Mouse (Mus musculus) MEL-GATA-1-ER (cell line): Measurements from ENCODE around the gene H2-Q7.
"Not testable (repeated sequence)": the region's sequence is repeated elsewhere in the genome, so short reads cannot be mapped to it uniquely, and the experiment has no call there.

Source experiments
- DNase-seq: peaks from one replicate; pipeline ENCODE4 v3.0.0-alpha.2; 2012; ENCODE audit warnings: low read depth; ENCODE audit errors: extremely low read depth

The H2-Q7 gene

GRCm38 (mm10) chr17:35435577-35435976, 3.4 kb upstream of the H2-Q7 start:
- not testable (repeated sequence) for DNase-seq

- not testable (repeated sequence) for DNase-seq
Observed at GRCm38 (mm10) chr17:35437386-35437936, 1.5 kb upstream of the H2-Q7 start.

GRCm38 (mm10) chr17:35438395-35438794, 560 bp upstream of the H2-Q7 start:
- not testable (repeated sequence) for DNase-seq

GRCm38 (mm10) chr17:35439295-35439747, 366 bp downstream of the H2-Q7 start:
- not testable (repeated sequence) for DNase-seq

GRCm38 (mm10) chr17:35439925-35440645, 1.1 kb downstream of the H2-Q7 start:
- DNase-seq, result not testable (repeated sequence)

- not testable (repeated sequence) for DNase-seq
Observed at GRCm38 (mm10) chr17:35442376-35442775, 3.4 kb downstream of the H2-Q7 start.

GRCm38 (mm10) chr17:35444510-35444909, 5.6 kb downstream of the H2-Q7 start:
- DNase-seq, result not testable (repeated sequence)

GRCm38 (mm10) chr17:35458247-35458646, 19.3 kb downstream of the H2-Q7 start:
- not testable (repeated sequence) for DNase-seq

- DNase-seq, result not testable (repeated sequence)
Observed at GRCm38 (mm10) chr17:35460513-35461341, 21.8 kb downstream of the H2-Q7 start.

GRCm38 (mm10) chr17:35465651-35466050, 26.7 kb downstream of the H2-Q7 start:
- not testable (repeated sequence) for DNase-seq

- DNase-seq, result not testable (repeated sequence)
Observed at GRCm38 (mm10) chr17:35468936-35469335, 30.0 kb downstream of the H2-Q7 start.

GRCm38 (mm10) chr17:35469842-35470751, 31.1 kb downstream of the H2-Q7 start, which contains the start of gene H2-Q10:
H2-Q10 (plus strand) TSS chr17:35470089.
- no peak for DNase-seq

- peak; percentile 22 for DNase-seq
Observed at GRCm38 (mm10) chr17:35484066-35484465, 45.1 kb downstream of the H2-Q7 start.

- DNase-seq, result no peak
Observed at GRCm38 (mm10) chr17:35485702-35486101, 46.7 kb downstream of the H2-Q7 start.

- no peak for DNase-seq
Observed at GRCm38 (mm10) chr17:35486726-35487125, 47.8 kb downstream of the H2-Q7 start.

GRCm38 (mm10) chr17:35488041-35488440, 49.1 kb downstream of the H2-Q7 start:
- DNase-seq, result no peak

- no peak for DNase-seq
Observed at GRCm38 (mm10) chr17:35490320-35490719, 51.4 kb downstream of the H2-Q7 start.
